Mouse (Mus musculus) cerebellum, adult 2 months (tissue): Measurements from ENCODE around the gene Ldlrad3. TPM values are rescaled to one million over a fixed set of nuclear protein-coding genes. Genes with fewer than 3 reads are reported as not detected.

Experiments
- DNase-seq, 2 experiments: peaks; one replicate each; pipeline ENCODE4 v3.0.0; 2021
- H3K27ac ChIP-seq: fragments of 200-500 bp; 2 replicates; pipeline ENCODE4 v1.5.1; 2012; ENCODE audit warnings: low read length, control low read depth, inconsistent platforms; ENCODE audit not compliant: insufficient read depth
- H3K27me3 ChIP-seq: fragments of 200-500 bp; 2 replicates; pipeline ENCODE4 v1.6.1; 2012; ENCODE audit warnings: inconsistent platforms, mild to moderate bottlenecking, low read length, moderate library complexity; ENCODE audit not compliant: control insufficient read depth, insufficient read depth
- H3K4me1 ChIP-seq: fragments of 200-500 bp; 2 replicates; pipeline ENCODE4 v1.6.1; 2011; ENCODE audit warnings: low read length; ENCODE audit not compliant: control insufficient read depth, insufficient read depth
- H3K4me3 ChIP-seq: fragments of 200-500 bp; replicated peaks from 2 replicates; pipeline ENCODE3; 2011; ENCODE audit warnings: mild to moderate bottlenecking, low read depth, low read length, control low read depth; ENCODE audit not compliant: insufficient read depth
- CTCF ChIP-seq: fragments of 200-500 bp; IDR thresholded peaks from 2 replicates; pipeline ENCODE4 v1.5.1; 2011; ENCODE audit warnings: low read depth, mild to moderate bottlenecking, control low read depth, low read length, moderate library complexity, borderline replicate concordance; ENCODE audit not compliant: insufficient read depth
- POLR2A ChIP-seq: fragments of 200-500 bp; IDR thresholded peaks from 2 replicates; pipeline ENCODE4 v1.6.1; 2011; ENCODE audit warnings: low read length, control low read depth, borderline replicate concordance; ENCODE audit not compliant: insufficient read depth
- WGBS: fragments of 180-500 bp; shearing (Covaris S2); methylation state at CpG from one replicate; pipeline ENCODE4 v1.1.7; 2018; 5-methylcytosine and 5-hydroxymethylcytosine counted together
- polyA plus RNA-seq: library from polyadenylated mRNA; depleted of rRNA; stranded (reverse); fragments of >200 nt; gene quantifications from 2 replicates; pipeline ENCODE4 v1.2.3, GENCODE M21; 2012

Gene Ldlrad3
- polyA plus RNA-seq, 1 experiment, result 12.3 TPM

GRCm38 (mm10) chr2:101932169-101932936 is 253.8 kb downstream of the Ldlrad3 start:
- WGBS, result 24% methylated on average over 14 of the region's 14 CpGs
- no peak overlapping the region for H3K4me3 ChIP-seq

GRCm38 (mm10) chr2:101925591-101926188 is 260.5 kb downstream of the Ldlrad3 start:
- H3K4me1 ChIP-seq, result no peaks in the 10 kb centered on the region
- DNase-seq, result no peak
- no peak overlapping the region for H3K27ac ChIP-seq
- no peak for TF ChIP-seq POLR2A
- no peak for TF ChIP-seq CTCF
- no peak overlapping the region for H3K4me3 ChIP-seq
- WGBS, result 62% methylated on average over 12 of the region's 12 CpGs
- no peaks in the 10 kb centered on the region for H3K27me3 ChIP-seq

More at GRCm38 (mm10) chr2:101932169-101932936, 253.8 kb downstream of the Ldlrad3 start:
- no peak for TF ChIP-seq POLR2A
- no peak for TF ChIP-seq CTCF
- Histone ChIP-seq H3K4me1 (peaks cover 10% of the 10 kb centered on the region; the same call in 1 of the 2 replicates), H3K27ac (no peak overlapping the region), H3K27me3 (no peaks in the 10 kb centered on the region)
- peak; percentile 46 to 54 for DNase-seq

- no peak for TF ChIP-seq CTCF
- no peak for TF ChIP-seq POLR2A
- Histone ChIP-seq H3K4me3 (no peak overlapping the region), H3K4me1 (no peaks in the 10 kb centered on the region), H3K27ac (no peak overlapping the region), H3K27me3 (no peaks in the 10 kb centered on the region)
- DNase-seq, result no peak
- WGBS, result 80% methylated on average over 3 of the region's 3 CpGs
These were observed 261.0 kb downstream of the Ldlrad3 start for GRCm38 (mm10) chr2:101925183-101925582.

GRCm38 (mm10) chr2:101923181-101923580 is 263.0 kb downstream of the Ldlrad3 start:
- TF ChIP-seq POLR2A, result no peak
- no peak for TF ChIP-seq CTCF
- H3K4me1 ChIP-seq, result no peaks in the 10 kb centered on the region
- no peak overlapping the region for H3K4me3 ChIP-seq
- no peak for DNase-seq
- WGBS, result 85% methylated on average over 4 of the region's 4 CpGs
- H3K27me3 ChIP-seq, result no peaks in the 10 kb centered on the region
- H3K27ac ChIP-seq, result no peak overlapping the region

- H3K27ac ChIP-seq, result no peak overlapping the region
- no peak for TF ChIP-seq CTCF
- TF ChIP-seq POLR2A, result no peak
- 96% methylated on average over 4 of the region's 4 CpGs for WGBS
- no peaks in the 10 kb centered on the region for H3K27me3 ChIP-seq
- peak in 1 of 2 experiments; percentile 3 for DNase-seq
- no peaks in the 10 kb centered on the region for H3K4me1 ChIP-seq
- H3K4me3 ChIP-seq, result no peak overlapping the region
These were observed 263.9 kb downstream of the Ldlrad3 start for GRCm38 (mm10) chr2:101922302-101922701.

GRCm38 (mm10) chr2:101920136-101920554 is 266.0 kb downstream of the Ldlrad3 start:
- no peak for DNase-seq
- WGBS, result 71% methylated on average over 2 of the region's 2 CpGs
- Histone ChIP-seq H3K27me3 (no peaks in the 10 kb centered on the region), H3K27ac (no peak overlapping the region), H3K4me3 (no peak overlapping the region), H3K4me1 (no peaks in the 10 kb centered on the region)
- TF ChIP-seq CTCF (no peak), POLR2A (no peak)

GRCm38 (mm10) chr2:101918518-101918917 is 267.7 kb downstream of the Ldlrad3 start:
- TF ChIP-seq POLR2A, result no peak
- no peak for TF ChIP-seq CTCF
- Histone ChIP-seq H3K27me3 (no peaks in the 10 kb centered on the region), H3K4me3 (no peak overlapping the region), H3K27ac (no peak overlapping the region), H3K4me1 (no peaks in the 10 kb centered on the region)
- 64% methylated on average over 7 of the region's 7 CpGs for WGBS
- DNase-seq, result no peak

- H3K27ac ChIP-seq, result peak overlapping the region; percentile 97
- H3K4me1 ChIP-seq, result peaks cover 44% of the 10 kb centered on the region
- no peaks in the 10 kb centered on the region for H3K27me3 ChIP-seq
- DNase-seq, result peak; percentile 88 to 94
- WGBS, result 33% methylated on average over 15 of the region's 15 CpGs
- no peak overlapping the region for H3K4me3 ChIP-seq
- TF ChIP-seq CTCF (no peak), POLR2A (no peak)
These were observed 276.7 kb downstream of the Ldlrad3 start for GRCm38 (mm10) chr2:101909326-101910080.
